Mouse (Mus musculus): ENCODE data around the gene Gm47969.
A peak's percentile ranks its signal among the peaks of the same experiment; 100 is the strongest.

The Gm47969 gene

DNA sequence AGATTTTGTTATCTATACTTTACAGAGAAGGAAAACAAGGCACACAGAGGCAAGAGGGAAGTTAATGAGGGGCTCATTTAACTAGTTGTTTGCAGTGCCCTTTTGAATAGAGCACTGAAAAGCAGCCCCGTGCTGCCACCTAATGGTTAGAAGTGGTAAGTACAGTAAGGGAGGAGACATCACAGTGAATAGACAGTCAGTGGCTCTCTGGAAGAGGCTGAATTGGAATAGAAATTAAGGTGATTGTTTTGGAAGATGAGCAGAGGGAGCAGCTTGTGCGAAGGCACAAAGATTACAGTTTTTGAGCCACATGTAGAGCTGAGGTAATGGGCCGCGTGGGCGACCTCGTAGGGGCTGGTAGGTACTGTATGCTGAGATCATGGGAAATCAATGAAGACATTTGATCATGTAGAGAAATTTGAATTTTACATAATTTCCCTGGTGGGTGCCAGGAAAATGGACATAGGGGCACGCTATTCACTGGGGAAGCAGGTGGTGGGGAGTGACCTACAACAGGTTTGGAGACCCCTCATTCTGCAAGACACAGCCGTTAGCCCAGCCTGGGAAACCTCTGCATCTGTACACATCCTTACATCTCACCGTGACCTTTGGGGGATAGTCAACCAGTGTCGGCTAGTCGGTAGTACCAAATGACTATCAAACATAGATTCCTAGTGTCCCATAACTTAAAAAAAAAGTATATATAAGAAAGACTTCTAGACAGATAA is 31.6 kb downstream of the Gm47969 start:
- DNase-seq (ENCODE audit: low read depth, low spot score) = peak; percentile 76

DNA sequence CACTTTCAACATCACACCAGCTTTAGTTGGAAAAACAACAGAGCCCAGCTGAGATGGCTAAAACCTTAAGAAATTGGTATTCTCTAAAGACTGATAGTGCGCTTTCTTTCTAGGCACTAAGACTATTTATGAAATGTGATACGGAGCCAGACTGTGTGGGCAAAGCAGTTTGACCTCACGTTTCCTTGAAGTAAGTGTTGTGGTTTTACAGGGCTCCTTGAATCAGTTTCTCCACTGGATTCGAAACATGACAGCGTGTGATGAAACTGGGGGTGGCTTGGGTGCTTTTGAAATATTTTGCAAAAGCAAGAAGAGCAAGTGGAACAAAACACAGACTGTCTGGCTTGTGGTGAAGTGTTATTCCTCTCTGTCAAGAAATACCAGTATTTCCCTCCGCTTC is 32.3 kb downstream of the Gm47969 start:
- no peak for DNase-seq (ENCODE audit: low read depth, low spot score)

DNA sequence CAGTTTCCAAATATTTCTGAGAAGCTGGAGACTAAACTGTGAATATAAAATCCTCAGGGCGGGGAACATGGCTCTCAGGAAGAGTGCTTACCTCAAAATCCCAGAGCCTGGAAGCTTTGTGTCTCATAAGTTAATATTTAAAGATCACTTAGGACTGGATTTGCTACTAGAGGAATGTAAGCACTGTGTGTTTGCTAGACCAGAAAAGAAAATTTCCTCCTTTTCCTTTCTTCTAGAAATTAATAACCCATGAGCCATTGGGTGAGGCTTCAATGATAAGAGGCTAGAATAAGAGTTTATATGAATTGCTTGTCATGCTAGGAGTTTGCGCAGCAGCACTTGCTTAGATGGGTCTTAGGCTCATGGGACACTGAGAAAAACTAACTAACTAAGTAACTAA is 40.1 kb downstream of the Gm47969 start:
- no peak for DNase-seq (ENCODE audit: low read depth, low spot score)

DNA sequence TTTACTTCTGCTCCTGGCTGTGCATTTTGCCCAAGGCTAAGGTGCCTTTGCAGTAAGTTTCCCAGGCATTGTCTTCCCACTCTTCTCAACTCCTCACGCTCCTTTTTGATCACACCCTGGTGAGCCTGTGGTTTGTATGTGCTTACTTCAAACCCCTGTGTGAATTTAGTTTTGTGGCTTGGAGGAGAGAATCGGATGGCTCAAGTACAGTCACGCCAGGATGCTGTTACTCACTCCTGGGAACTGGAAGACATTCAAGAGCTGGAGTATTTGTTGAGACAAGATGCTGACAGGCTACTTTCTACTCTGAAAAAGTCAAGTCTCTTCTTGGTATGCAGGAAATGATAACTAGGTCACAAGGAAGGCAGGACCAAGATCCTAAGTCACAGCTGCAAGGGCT is 46.5 kb downstream of the Gm47969 start:
- no peak for DNase-seq (ENCODE audit: low read depth, low spot score)

Data from ES-CJ7 (cell line).